Mouse (Mus musculus): ENCODE results near the gene Nfix. TPM values are rescaled to one million over a fixed set of nuclear protein-coding genes. Genes with fewer than 3 reads are reported as not detected.

Gene Nfix
- polyA plus RNA-seq, 1 experiment = 98.5 TPM

GRCm38 (mm10) chr8:84790537-84790936 lies 9.6 kb downstream of the Nfix start:
- Histone ChIP-seq H3K27ac (ENCODE audit: insufficient read depth, low read length) (peak overlapping the region; percentile 95), H3K27me3 (ENCODE audit: control insufficient read depth, insufficient read depth, low read length) (no peaks in the 10 kb centered on the region), H3K4me3 (replicated peaks; ENCODE audit: insufficient read depth, low read depth, low read length) (no peak overlapping the region), H3K4me1 (ENCODE audit: control insufficient read depth, insufficient read depth, low read length) (peaks cover 83% of the 10 kb centered on the region)
- TF ChIP-seq POLR2A (IDR thresholded peaks at IDR 0.05; ENCODE audit: borderline replicate concordance, insufficient read depth, low read length) (no peak), CTCF (IDR thresholded peaks at IDR 0.05; ENCODE audit: borderline replicate concordance, insufficient read depth, low read depth, low read length) (no peak)
- WGBS = 33% methylated on average over 2 of the region's 2 CpGs
- peak in 1 of 2 experiments; percentile 58 for DNase-seq

GRCm38 (mm10) chr8:84789855-84790486 lies 10.2 kb downstream of the Nfix start:
- Histone ChIP-seq H3K27ac (ENCODE audit: insufficient read depth, low read length) (peak overlapping the region; percentile 95), H3K27me3 (ENCODE audit: control insufficient read depth, insufficient read depth, low read length) (no peaks in the 10 kb centered on the region), H3K4me1 (ENCODE audit: control insufficient read depth, insufficient read depth, low read length) (peaks cover 82% of the 10 kb centered on the region), H3K4me3 (replicated peaks; ENCODE audit: insufficient read depth, low read depth, low read length) (peak overlapping the region; percentile 23)
- no peak for TF ChIP-seq CTCF (IDR thresholded peaks at IDR 0.05; ENCODE audit: borderline replicate concordance, insufficient read depth, low read depth, low read length)
- TF ChIP-seq POLR2A (IDR thresholded peaks at IDR 0.05; ENCODE audit: borderline replicate concordance, insufficient read depth, low read length) = no peak
- 13% methylated on average over 9 of the region's 9 CpGs for WGBS
- DNase-seq = peak; percentile 79 to 83

- Histone ChIP-seq H3K27me3 (ENCODE audit: control insufficient read depth, insufficient read depth, low read length) (no peaks in the 10 kb centered on the region), H3K4me1 (ENCODE audit: control insufficient read depth, insufficient read depth, low read length) (peaks cover 82% of the 10 kb centered on the region), H3K4me3 (replicated peaks; ENCODE audit: insufficient read depth, low read depth, low read length) (peak overlapping the region; percentile 23), H3K27ac (ENCODE audit: insufficient read depth, low read length) (peak overlapping the region; percentile 92)
- DNase-seq = no peak
- 7% methylated on average over 5 of the region's 5 CpGs for WGBS
- TF ChIP-seq POLR2A (IDR thresholded peaks at IDR 0.05; ENCODE audit: borderline replicate concordance, insufficient read depth, low read length) (no peak), CTCF (IDR thresholded peaks at IDR 0.05; ENCODE audit: borderline replicate concordance, insufficient read depth, low read depth, low read length) (no peak)
Observed at GRCm38 (mm10) chr8:84789345-84789744, 10.8 kb downstream of the Nfix start.

- peak overlapping the region; percentile 92 for H3K27ac ChIP-seq (ENCODE audit: insufficient read depth, low read length)
- TF ChIP-seq POLR2A (IDR thresholded peaks at IDR 0.05; ENCODE audit: borderline replicate concordance, insufficient read depth, low read length) (no peak), CTCF (IDR thresholded peaks at IDR 0.05; ENCODE audit: borderline replicate concordance, insufficient read depth, low read depth, low read length) (no peak)
- H3K4me1 ChIP-seq (ENCODE audit: control insufficient read depth, insufficient read depth, low read length) = peaks cover 81% of the 10 kb centered on the region
- peak; percentile 58 to 61 for DNase-seq
- H3K27me3 ChIP-seq (ENCODE audit: control insufficient read depth, insufficient read depth, low read length) = no peaks in the 10 kb centered on the region
- WGBS = 38% methylated on average over 11 of the region's 11 CpGs
- H3K4me3 ChIP-seq (replicated peaks; ENCODE audit: insufficient read depth, low read depth, low read length) = no peak overlapping the region
Observed at GRCm38 (mm10) chr8:84788896-84789295, 11.2 kb downstream of the Nfix start.

GRCm38 (mm10) chr8:84787523-84788302 lies 12.4 kb downstream of the Nfix start:
- peak; percentile 76 for DNase-seq
- H3K27me3 ChIP-seq (ENCODE audit: control insufficient read depth, insufficient read depth, low read length) = no peaks in the 10 kb centered on the region
- no peak for TF ChIP-seq POLR2A (IDR thresholded peaks at IDR 0.05; ENCODE audit: borderline replicate concordance, insufficient read depth, low read length)
- TF ChIP-seq CTCF (IDR thresholded peaks at IDR 0.05; ENCODE audit: borderline replicate concordance, insufficient read depth, low read depth, low read length) = no peak
- H3K4me1 ChIP-seq (ENCODE audit: control insufficient read depth, insufficient read depth, low read length) = peaks cover 72% of the 10 kb centered on the region
- H3K27ac ChIP-seq (ENCODE audit: insufficient read depth, low read length) = peak overlapping the region; percentile 92
- H3K4me3 ChIP-seq (replicated peaks; ENCODE audit: insufficient read depth, low read depth, low read length) = no peak overlapping the region
- 10% methylated on average over 14 of the region's 14 CpGs for WGBS

- H3K27ac ChIP-seq (ENCODE audit: insufficient read depth, low read length) = peak overlapping the region; percentile 92
- H3K27me3 ChIP-seq (ENCODE audit: control insufficient read depth, insufficient read depth, low read length) = no peaks in the 10 kb centered on the region
- WGBS = 53% methylated on average over 11 of the region's 11 CpGs
- peak overlapping the region; percentile 6 for H3K4me3 ChIP-seq (replicated peaks; ENCODE audit: insufficient read depth, low read depth, low read length)
- H3K4me1 ChIP-seq (ENCODE audit: control insufficient read depth, insufficient read depth, low read length) = peaks cover 70% of the 10 kb centered on the region
- DNase-seq = peak in 1 of 2 experiments; percentile 41
- TF ChIP-seq POLR2A (IDR thresholded peaks at IDR 0.05; ENCODE audit: borderline replicate concordance, insufficient read depth, low read length) (no peak), CTCF (IDR thresholded peaks at IDR 0.05; ENCODE audit: borderline replicate concordance, insufficient read depth, low read depth, low read length) (no peak)
Observed at GRCm38 (mm10) chr8:84786801-84787467, 13.2 kb downstream of the Nfix start.

GRCm38 (mm10) chr8:84785756-84786677 lies 14.1 kb downstream of the Nfix start:
- 20% methylated on average over 38 of the region's 38 CpGs for WGBS
- peak; percentile 61 to 65 for DNase-seq
- Histone ChIP-seq H3K27me3 (ENCODE audit: control insufficient read depth, insufficient read depth, low read length) (no peaks in the 10 kb centered on the region), H3K27ac (ENCODE audit: insufficient read depth, low read length) (peak overlapping the region; percentile 92), H3K4me3 (replicated peaks; ENCODE audit: insufficient read depth, low read depth, low read length) (peak overlapping the region; percentile 64), H3K4me1 (ENCODE audit: control insufficient read depth, insufficient read depth, low read length) (peaks cover 77% of the 10 kb centered on the region)
- no peak for TF ChIP-seq CTCF (IDR thresholded peaks at IDR 0.05; ENCODE audit: borderline replicate concordance, insufficient read depth, low read depth, low read length)
- TF ChIP-seq POLR2A (IDR thresholded peaks at IDR 0.05; ENCODE audit: borderline replicate concordance, insufficient read depth, low read length) = no peak

All from cerebellum, adult 2 months (tissue).